Mouse (Mus musculus): ENCODE data around the gene Znrf2.
"Not testable (repeated sequence)": the region's sequence is repeated elsewhere in the genome, so short reads cannot be mapped to it uniquely, and the experiment has no call there.

Znrf2 gene

GRCm38 (mm10) chr6:54851778-54852177 lies 35.1 kb downstream of the Znrf2 start:
- in situ Hi-C loops (cut with MboI), result no loop called here

GRCm38 (mm10) chr6:54852669-54853068 lies 36.0 kb downstream of the Znrf2 start:
- in situ Hi-C loops (cut with MboI), result no loop called here

GRCm38 (mm10) chr6:54854859-54855258 lies 38.1 kb downstream of the Znrf2 start:
- in situ Hi-C loops (cut with MboI), result no loop called here

DNA sequence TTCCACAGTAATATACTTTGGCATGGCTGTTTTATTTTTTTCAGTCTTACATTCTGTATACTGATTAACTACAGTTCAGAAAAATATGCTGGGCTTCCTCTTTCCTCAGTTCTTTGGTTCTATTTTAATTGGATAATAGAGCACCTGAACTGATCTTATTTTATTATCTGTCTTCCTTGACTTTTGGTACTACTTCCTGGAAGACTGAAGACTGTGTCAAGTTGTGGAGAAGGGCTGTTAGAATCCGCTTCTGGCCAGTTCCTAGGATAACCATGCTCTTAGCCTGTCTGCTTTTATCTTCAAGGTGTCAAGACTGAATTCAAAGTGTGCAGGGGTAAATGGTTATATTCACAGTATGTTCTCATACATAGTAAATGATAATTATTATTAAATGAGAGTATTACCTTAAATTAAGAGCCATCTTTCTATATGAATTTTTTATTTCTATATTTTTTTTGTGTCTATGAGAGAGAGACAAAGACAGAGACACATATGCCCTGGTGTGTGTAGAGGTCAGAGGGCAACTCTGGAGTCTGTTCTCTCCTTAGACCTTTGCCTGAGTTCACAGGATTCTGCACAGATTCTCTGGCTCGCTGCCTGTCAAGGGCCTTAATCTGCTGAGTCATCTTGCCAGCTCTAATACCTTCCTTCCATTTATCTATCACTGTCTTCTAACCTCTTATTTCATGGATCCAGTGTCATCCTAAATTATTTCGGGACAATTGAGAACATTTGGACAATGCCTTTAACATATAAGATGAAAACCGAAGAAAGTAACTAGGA lies 39.3 kb downstream of the Znrf2 start:
- in situ Hi-C loops (cut with MboI), result no loop called here

- in situ Hi-C loops (cut with MboI), result not testable (repeated sequence)
Measured at GRCm38 (mm10) chr6:54859159-54859558, 42.4 kb downstream of the Znrf2 start.

DNA sequence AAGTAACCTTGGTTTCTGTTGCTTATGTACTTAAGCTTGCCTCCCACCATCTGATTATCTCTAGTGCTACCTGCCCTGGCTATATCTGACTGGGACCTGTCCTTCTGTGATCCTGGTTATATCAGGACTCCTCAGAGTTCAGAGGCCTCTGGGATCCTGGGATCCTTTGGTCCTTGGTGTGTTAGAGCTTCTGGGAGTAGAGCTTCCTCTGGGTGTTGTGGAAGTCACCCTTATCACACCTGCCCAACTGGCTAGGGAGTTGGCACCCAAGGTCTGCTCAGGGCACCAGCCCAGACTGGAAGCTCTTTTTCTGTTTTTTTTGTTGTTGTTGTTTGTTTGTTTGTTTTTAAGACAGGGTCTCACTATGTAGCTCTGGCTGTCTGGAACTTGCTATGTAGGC lies 43.5 kb downstream of the Znrf2 start:
- in situ Hi-C loops (cut with MboI), result no loop called here

DNA sequence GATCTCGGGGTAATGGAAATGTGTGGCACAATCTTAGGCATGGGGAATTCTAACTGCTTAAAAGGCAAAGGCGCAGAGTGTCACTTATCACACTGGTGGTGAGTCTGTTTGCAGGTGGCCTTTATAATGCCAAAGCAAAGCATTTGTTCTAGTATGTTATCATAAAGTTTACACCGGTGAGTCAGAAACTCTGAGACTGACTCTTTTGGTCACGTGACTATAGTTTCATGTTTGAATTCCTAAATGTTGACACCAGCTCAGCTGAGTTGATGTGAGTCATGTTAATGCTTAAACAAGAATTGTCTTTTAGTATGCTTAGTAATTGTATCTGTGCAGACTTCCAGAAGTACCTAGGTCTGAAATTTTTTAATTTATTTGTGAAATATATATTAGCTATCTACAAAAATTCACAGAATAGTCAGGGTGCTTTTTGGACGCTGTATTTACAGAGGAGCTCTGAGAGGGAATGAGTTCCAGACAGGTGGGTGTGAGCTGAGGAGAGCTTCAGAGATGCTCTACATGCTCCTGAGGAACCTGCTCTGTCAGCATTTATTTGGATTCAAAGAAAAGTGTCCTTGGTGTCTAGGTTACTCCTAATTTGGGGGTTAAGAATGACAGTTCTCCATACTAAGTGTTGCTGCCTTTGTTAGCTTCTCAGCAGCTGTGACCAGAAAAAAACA lies 50.2 kb downstream of the Znrf2 start:
- in situ Hi-C loops (cut with MboI), result no loop called here

DNA sequence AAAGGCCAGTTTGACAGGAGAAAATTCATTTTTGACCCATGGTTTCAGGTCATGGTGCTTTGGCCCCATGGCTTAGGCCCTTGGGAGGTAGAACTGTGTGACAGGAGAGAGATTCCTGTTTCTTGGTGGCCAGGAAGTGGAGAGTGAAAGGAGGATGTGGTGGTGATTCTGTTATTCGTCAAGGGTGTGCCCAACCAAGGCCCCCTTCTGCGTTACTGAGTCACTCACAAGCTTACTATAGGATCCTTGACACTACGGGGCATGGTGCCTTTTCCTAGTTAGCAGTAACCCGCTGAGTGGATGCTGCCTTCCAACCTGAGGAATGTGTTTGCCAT lies 50.7 kb downstream of the Znrf2 start:
- in situ Hi-C loops (cut with MboI), result no loop called here

DNA sequence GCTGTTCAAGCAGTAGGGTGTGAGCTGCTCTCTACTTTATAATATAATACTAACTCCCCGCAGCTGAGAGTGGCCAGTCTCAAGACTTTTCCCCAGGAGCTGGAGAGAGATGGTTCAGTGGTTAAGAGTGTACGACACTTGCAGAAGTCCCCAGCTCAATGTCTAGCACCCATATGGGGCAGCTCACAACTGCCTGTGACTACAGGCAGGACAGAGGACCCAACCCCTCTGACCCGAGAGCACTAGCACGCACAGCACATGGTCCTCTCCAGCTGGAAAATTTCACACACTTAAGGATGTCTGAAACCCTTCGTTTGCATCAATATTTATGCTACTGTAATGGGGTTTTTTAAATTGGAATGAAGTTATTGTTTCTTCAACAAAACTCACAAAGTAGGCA lies 56.3 kb downstream of the Znrf2 start:
- in situ Hi-C loops (cut with MboI), result no loop called here

DNA sequence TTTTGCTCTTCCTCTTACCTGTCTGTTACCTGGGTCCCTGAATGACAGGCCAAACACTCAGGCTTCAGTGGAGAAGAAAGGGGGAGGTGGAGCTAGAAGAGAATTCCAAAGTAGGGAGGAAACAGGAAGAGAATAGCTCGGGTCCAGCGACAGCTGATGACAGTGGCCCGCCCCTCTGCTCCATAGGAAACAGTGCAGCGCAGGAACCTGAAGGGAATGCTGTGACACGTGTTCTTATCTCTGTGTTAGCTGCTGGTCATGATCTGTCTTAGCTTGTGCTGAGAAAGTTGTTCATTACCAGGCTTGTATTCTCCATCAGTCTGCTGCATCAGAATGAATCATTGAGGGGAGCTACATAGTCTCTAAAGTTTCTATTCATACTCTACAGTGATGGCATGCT lies 60.1 kb downstream of the Znrf2 start:
- in situ Hi-C loops (cut with MboI), result no loop called here

DNA sequence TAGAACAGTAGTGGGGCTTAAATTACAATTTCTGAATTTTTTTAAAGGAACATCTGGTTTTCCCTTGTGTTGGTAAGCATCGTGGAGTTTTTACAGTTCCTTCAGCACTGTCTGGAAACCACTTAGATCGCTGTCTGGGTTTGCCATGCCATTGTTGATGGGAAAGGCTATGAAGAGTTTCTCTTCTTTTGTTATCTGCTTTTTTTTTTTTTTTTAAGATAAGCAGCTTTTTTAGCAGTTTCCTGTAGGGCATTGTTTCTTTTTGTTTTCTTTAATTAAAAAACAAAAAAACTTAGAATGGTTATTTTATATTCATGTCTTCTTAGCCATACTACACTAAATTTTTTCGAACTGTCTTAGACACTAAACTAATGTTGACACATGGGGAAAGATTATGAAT lies 60.9 kb downstream of the Znrf2 start:
- in situ Hi-C loops (cut with MboI), result no loop called here

DNA sequence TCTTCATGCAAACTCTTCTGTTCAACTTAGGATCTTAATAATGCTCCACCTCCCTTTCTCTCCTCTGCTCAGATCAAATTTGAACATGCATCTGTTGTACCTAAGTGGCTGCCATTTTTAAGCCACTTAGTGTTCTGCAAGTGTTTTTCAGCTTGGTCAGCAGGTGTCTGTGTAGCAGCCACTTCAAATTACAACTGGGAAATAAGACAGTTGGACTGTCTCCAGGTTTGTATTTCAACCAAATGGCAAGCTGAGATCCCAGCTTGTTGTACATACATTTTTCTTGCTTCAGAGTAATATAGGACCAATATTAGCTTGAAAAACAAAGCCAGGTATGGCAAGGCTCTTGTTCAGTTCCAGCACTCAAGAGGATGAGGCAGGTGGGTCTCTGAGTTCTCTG lies 61.8 kb downstream of the Znrf2 start:
- in situ Hi-C loops (cut with MboI), result no loop called here

DNA sequence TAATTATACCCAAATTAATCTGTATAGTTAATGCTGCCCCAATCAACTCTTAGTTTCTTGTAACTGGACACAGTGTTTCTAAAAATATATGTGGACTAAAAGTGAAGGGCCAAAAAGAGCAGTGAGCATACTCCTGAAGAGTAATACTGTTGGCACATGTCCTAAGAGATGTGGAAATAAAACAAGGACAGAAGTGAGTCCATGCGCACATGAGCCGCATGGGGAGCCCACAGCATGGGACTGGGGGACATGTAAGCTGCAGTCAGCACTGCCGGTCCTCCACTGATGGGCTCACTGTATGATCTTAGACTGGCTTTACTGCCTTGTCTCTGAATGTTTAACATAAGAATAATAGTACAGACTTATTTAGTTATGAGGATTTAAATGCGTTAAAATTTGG lies 63.4 kb downstream of the Znrf2 start:
- in situ Hi-C loops (cut with MboI), result no loop called here

DNA sequence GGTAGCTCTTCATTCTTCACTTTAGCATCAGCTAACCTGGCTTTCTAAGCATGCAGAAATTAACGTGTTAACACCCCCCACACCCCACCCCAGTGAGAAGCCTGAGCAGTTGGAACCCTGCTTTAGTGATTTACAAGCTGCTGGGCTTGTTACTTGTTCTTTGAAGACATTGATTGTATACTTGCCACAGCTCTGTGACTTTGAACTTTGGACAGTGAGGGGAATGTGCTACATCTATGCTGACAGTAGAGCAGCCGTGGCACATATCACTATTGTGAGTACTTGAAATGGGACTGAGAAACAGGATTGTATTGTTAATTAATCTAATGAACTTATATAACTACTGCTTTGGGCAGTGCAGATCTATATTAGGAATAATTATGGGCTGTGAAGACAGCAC lies 66.7 kb downstream of the Znrf2 start:
- in situ Hi-C loops (cut with MboI), result no loop called here

DNA sequence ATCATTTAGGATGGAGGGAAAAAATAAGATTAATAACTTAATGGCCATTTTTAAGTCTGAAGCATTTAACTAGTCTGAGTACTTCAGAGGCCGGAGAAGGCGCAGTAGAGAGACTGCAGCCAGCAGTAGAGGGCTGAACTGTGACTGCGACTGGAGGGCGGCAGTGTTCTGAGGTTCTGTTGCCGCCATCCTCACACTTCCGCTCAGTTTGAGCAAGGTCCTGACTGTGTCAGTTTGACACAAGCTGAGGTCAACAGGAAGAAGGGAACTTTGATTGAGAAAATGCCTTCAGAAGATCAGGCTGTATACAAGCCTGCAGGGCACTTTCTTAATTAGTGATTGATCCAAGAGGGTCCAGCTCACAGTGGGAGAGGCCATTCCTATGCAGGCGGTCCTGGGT lies 69.5 kb downstream of the Znrf2 start:
- in situ Hi-C loops (cut with MboI), result no loop called here

DNA sequence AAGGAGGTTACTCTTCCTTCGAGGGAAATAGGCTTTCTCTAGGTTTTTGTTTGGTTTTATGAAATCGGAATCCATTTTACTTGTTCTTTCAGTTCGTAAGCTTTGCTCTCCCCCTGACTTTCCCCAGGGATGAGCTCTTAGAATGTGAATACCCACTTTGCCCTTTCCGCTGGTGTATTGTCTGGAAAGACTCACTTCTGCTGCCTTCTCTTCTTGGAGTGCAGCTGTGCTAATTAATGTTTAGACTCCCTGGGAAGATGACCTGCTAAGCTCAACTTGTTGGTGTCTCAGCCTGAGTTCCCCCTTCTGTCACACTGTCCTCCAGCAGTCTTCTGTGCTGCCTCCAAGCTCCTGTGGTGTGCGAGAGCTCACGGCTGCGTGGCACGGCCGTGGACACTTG lies 73.5 kb downstream of the Znrf2 start:
- in situ Hi-C loops (cut with MboI), result no loop called here

DNA sequence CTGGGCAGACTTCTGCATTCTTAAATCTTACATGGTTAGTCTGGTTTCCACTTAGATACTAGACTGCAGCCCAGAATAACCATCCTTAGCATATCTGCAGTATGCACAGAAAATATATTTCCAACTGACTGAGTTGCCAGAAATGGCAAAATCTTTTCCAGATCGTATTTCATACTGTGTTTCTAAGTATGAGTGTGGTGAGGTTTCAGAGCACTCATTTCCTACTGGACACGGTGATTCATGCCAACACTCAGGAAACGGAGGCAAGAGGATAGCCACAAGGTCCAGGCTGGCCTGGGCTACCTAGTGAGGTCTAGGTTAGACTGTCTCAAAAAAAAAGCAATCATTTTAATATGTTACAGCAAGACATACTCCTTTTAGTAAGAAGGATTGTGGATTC lies 74.7 kb downstream of the Znrf2 start:
- in situ Hi-C loops (cut with MboI), result no loop called here

DNA sequence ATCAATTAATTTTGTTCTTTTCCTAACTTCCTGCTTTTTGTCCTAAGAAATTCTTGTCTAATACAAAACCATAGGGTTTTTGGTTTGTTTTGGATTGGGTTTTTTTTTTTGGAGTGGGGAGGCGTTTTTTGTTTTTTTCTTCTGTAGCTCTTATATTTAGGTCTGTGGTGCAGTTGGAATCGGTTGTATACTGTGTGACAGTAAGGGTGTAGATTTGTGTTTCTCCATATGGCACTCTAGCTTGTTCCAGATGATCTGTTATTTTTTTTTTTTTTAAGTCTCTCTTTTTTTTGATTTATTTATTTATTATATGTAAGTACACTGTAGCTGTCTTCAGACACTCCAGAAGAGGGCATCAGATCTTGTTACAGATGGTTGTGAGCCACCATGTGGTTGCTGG lies 83.5 kb downstream of the Znrf2 start:
- in situ Hi-C loops (cut with MboI), result loop anchor here (25.0 kb wide), 1 partner anchor 262 kb away; no protein-coding TSS in a partner anchor

GRCm38 (mm10) chr6:54902547-54902946 lies 85.8 kb downstream of the Znrf2 start:
- in situ Hi-C loops (cut with MboI), result loop anchor here (25.0 kb wide), 1 partner anchor 260 kb away; no protein-coding TSS in a partner anchor

GRCm38 (mm10) chr6:54906053-54907040 lies 89.6 kb downstream of the Znrf2 start:
- in situ Hi-C loops (cut with MboI), result loop anchor here (25.0 kb wide), 1 partner anchor 256 kb away; no protein-coding TSS in a partner anchor

- in situ Hi-C loops (cut with MboI), result loop anchor here (25.0 kb wide), 1 partner anchor 247 kb away; no protein-coding TSS in a partner anchor
Measured at GRCm38 (mm10) chr6:54914977-54915376, 98.3 kb downstream of the Znrf2 start.

DNA sequence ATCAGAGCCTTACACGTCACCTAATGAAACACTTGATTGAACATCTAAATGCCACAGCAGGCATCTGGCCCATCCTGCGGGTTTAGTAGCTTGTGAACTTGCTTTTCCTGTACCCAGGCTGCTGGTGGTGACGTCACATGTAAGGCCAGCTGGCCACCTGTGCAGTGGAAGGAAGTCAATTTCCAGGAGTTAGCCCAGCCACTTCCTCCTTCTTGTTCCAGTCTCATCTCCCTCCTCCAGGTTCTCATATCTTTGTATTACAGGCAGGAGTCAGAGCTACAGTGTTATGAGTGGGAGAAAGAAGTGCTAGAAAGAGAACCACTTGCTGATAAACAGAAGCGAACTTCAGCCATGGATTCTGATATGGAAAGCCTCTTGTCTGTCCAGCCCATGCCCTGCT lies 99.4 kb downstream of the Znrf2 start:
- in situ Hi-C loops (cut with MboI), result loop anchor here (25.0 kb wide), 1 partner anchor 246 kb away; no protein-coding TSS in a partner anchor

Data from mature B cell (primary cell).